Mouse (Mus musculus): ENCODE measurements around the gene Prx.

Gene Prx

GRCm38 (mm10) chr7:27544675-27545370 lies 45.7 kb downstream of the Prx start:
- no peak for ATAC-seq (ENCODE audit: insufficient number of reproducible peaks, low FRiP score, low TSS enrichment)

GRCm38 (mm10) chr7:27549597-27549996 lies 50.5 kb downstream of the Prx start:
- ATAC-seq (ENCODE audit: insufficient number of reproducible peaks, low FRiP score, low TSS enrichment), result no peak

GRCm38 (mm10) chr7:27552070-27552469 lies 52.9 kb downstream of the Prx start:
- ATAC-seq (ENCODE audit: insufficient number of reproducible peaks, low FRiP score, low TSS enrichment), result no peak

GRCm38 (mm10) chr7:27552931-27553513 lies 53.9 kb downstream of the Prx start, which contains the start of the genes Pld3 and 2310022A10Rik:
Gene Pld3, minus strand, starts transcription at chr7:27553218.
Gene 2310022A10Rik, plus strand, starts transcription at chr7:27553233.
- peak; percentile 99 for ATAC-seq (ENCODE audit: insufficient number of reproducible peaks, low FRiP score, low TSS enrichment)

DNA sequence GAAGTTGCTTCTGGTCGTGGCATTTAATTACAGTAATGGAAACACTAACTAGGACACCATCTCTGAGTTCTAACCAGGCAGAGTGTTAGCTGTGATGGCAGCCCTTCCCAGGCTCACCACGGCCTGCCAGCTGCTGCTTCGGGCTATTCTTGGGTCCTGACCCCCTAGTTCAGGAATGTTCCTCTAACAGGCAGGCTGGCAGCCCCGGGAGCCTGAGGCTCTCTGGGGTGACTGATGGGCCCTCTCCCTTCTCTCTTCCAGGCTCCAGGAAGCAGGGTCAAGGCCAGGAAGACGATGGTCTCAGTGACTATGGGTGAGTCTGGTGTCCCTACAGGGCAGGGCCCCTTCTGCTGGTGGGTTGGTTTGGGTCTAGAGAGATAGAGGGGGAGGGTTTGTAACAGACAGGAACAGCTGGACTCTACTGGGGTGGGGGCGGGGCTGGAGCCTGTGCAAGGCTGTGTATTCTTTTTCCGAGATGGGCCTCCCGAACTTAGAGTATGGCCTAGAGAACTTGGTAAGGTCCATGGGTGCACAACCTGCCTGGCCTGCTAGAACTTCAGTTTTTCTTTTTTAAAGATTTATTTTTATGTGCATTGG lies 61.3 kb downstream of the Prx start:
- no peak for ATAC-seq (ENCODE audit: insufficient number of reproducible peaks, low FRiP score, low TSS enrichment)

DNA sequence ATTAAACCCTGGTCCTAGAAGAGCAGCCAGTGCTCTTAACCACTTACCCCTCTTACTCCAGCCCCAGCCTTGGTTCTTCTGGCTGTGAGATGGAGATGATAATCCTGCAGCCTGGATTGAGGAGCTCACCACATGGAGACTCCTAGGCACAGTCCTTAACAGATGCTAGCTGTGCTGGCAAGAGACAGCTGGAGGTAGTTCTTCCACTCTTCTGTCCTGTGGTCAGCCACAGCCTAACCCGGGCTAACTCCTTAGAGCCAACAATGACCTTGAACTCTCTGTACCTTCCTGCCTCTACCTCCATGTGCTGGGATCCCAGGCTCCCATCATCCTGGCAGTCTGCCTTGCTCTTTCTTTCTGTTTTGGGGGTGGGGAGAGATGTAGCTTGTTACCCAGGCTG lies 61.9 kb downstream of the Prx start:
- no peak for ATAC-seq (ENCODE audit: insufficient number of reproducible peaks, low FRiP score, low TSS enrichment)

All from cerebellum, adult (tissue).